Mouse (Mus musculus) limb, embryonic 11.5 days (tissue): Measurements from ENCODE around the gene Ppat. TPM values are rescaled to one million over a fixed set of nuclear protein-coding genes. Genes with fewer than 3 reads are reported as not detected.
"Not testable (repeated sequence)": the region's sequence is repeated elsewhere in the genome, so short reads cannot be mapped to it uniquely, and the experiment has no call there.

Source experiments
- ATAC-seq: fragments of 200-750 bp; cut with Nextera tagmentation; 2 replicates; pipeline ENCODE4 v1.8.0; 2017; ENCODE audit warnings: low read depth; ENCODE audit not compliant: insufficient number of reproducible peaks, low FRiP score, low TSS enrichment
- DNase-seq: peaks from one replicate; pipeline ENCODE4 v3.0.0-alpha.2; 2015; ENCODE audit warnings: low spot score
- H3K27ac ChIP-seq: fragments of 300-500 bp; sonication (generic); replicated peaks from 2 replicates; pipeline ENCODE4 v1.5.1; 2014; ENCODE audit warnings: low read depth, mild to moderate bottlenecking, low read length
- H3K27me3 ChIP-seq: fragments of 300-500 bp; sonication (generic); 2 replicates; pipeline ENCODE4 v1.6.1; 2014; ENCODE audit warnings: mild to moderate bottlenecking, low read length, mixed read lengths; ENCODE audit not compliant: control insufficient read depth, insufficient read depth
- H3K36me3 ChIP-seq: fragments of 300-500 bp; sonication (generic); 2 replicates; pipeline ENCODE4 v1.6.1; 2014; ENCODE audit warnings: mild to moderate bottlenecking, low read length, moderate library complexity, mixed read lengths; ENCODE audit not compliant: control insufficient read depth, insufficient read depth
- H3K4me1 ChIP-seq: fragments of 300-500 bp; sonication (generic); 2 replicates; pipeline ENCODE4 v1.6.1; 2014; ENCODE audit warnings: low read length, mixed read lengths; ENCODE audit not compliant: control insufficient read depth, insufficient read depth
- H3K4me2 ChIP-seq: fragments of 300-500 bp; sonication (generic); 2 replicates; pipeline ENCODE4 v1.6.1; 2014; ENCODE audit warnings: low read depth, mild to moderate bottlenecking, moderate library complexity; ENCODE audit not compliant: severe bottlenecking
- H3K4me3 ChIP-seq: fragments of 300-500 bp; sonication (generic); 2 replicates; pipeline ENCODE4 v1.5.1; 2014; ENCODE audit warnings: low read depth, low read length
- H3K9ac ChIP-seq: fragments of 300-500 bp; sonication (generic); 2 replicates; pipeline ENCODE4 v1.6.1; 2014; ENCODE audit warnings: mild to moderate bottlenecking, low read length
- H3K9me3 ChIP-seq: fragments of 300-500 bp; sonication (generic); 2 replicates; pipeline ENCODE4 v1.6.1; 2016; ENCODE audit warnings: low read length; ENCODE audit not compliant: control insufficient read depth
- WGBS: fragments of 180-500 bp; shearing (Covaris S2); extraction: QIAGEN DNeasy Blood & Tissue Kit; methylation state at CpG from one replicate; pipeline ENCODE4 v1.1.7; 2014; 5-methylcytosine and 5-hydroxymethylcytosine counted together
- polyA plus RNA-seq: library from polyadenylated mRNA; unstranded; fragments of >200 nt; fragmentation: Nextera tagmentation; extraction: Ambion mirVana; gene quantifications from 2 replicates; pipeline ENCODE4 v1.2.1, GENCODE M21; 2014

The Ppat gene
- polyA plus RNA-seq, 1 experiment from 2014 or later: 42.5 TPM

- WGBS: 70% methylated on average over 3 of the region's 3 CpGs
- H3K4me2 ChIP-seq: peak overlapping the region; percentile 81
- peak overlapping the region; percentile 62 for H3K4me3 ChIP-seq
- peak overlapping the region; percentile 0; the same call in 1 of the 2 replicates for H3K9ac ChIP-seq
- H3K27me3 ChIP-seq: no peaks in the 10 kb centered on the region
- no peak overlapping the region for H3K27ac ChIP-seq
- peaks cover 16% of the 10 kb centered on the region for H3K36me3 ChIP-seq
- DNase-seq (no peak), ATAC-seq (no peak)
- 0 out of 2 replicates have a peak, but pooled peaks cover 5% of the 10 kb centered on the region for H3K4me1 ChIP-seq
- H3K9me3 ChIP-seq: no peaks in the 10 kb centered on the region
Observed at GRCm38 (mm10) chr5:76973488-76973887, 22.1 kb upstream of the Ppat start.

DNA sequence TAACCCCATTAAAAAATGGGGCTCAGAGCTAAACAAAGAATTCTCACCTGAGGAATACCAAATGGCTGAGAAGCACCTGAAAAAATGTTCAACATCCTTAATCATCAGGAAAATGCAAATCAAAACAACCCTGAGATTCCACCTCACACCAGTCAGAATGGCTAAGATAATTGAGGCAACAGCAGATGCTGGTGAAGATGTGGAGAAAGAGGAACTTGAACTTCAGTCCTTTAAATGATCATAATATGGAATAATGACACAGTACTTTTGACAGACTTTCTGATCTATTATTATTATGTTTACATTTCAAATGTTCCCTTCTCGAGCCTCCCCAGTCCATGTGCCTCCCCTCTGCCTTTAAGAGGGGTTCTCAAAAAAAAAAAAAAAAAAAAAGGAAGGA, 19.7 kb upstream of the Ppat start:
- not testable (repeated sequence) for H3K4me3 ChIP-seq, H3K4me2 ChIP-seq, H3K27ac ChIP-seq, H3K27me3 ChIP-seq, ATAC-seq, H3K9ac ChIP-seq, H3K4me1 ChIP-seq, H3K9me3 ChIP-seq, DNase-seq
- H3K36me3 ChIP-seq: peaks cover 12% of the 10 kb centered on the region
- WGBS: 75% methylated on average over 1 of the region's 1 CpGs

DNA sequence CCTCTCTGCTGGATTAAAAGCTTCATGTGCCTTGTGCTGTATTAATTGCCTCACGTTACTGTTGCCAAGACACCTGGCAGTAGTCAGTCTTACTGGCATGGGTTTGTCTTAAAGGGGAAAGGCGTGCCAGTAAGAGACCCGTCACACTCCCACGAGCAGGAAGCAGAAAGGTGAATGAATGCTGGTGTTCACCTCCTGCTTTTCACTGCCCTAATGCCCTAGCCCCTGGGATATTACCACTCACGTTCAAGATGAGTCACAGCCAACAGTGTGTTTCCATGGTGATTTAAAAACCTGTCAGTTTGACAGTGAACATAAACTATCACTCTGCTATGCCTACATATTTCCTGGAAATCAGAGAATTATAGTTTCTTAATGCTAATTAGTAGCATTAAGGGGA, 17.9 kb upstream of the Ppat start:
- Histone ChIP-seq H3K9me3 (no peaks in the 10 kb centered on the region), H3K4me1 (0 out of 2 replicates have a peak, but pooled peaks cover 5% of the 10 kb centered on the region), H3K4me2 (no peak overlapping the region), H3K4me3 (no peak overlapping the region), H3K36me3 (peaks cover 12% of the 10 kb centered on the region), H3K27me3 (no peaks in the 10 kb centered on the region), H3K9ac (no peak overlapping the region), H3K27ac (no peak overlapping the region)
- ATAC-seq: no peak
- no peak for DNase-seq
- 87% methylated on average over 5 of the region's 5 CpGs for WGBS

DNA sequence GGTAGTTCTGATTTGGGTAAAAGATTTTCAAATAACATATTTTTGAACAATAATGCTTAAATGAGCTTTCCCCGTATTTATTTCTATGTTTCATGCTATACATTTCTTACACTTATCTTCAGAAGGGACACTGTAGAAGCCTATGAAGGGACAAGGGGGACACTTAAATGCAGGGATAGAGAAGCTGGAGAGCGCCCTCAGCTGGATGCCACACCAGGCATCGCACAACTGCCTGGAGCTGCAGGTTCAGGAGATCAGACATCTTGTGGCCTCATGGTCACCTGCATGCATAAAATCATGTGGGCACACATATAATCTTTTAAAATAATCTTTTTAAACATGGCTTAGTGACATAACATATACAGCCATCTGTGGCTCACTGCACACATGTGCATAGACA, 13.3 kb upstream of the Ppat start:
- H3K9me3 ChIP-seq: no peaks in the 10 kb centered on the region
- no peak overlapping the region for H3K4me2 ChIP-seq
- H3K4me3 ChIP-seq: no peak overlapping the region
- no peaks in the 10 kb centered on the region for H3K4me1 ChIP-seq
- peaks cover 23% of the 10 kb centered on the region for H3K36me3 ChIP-seq
- ATAC-seq (no peak), DNase-seq (no peak)
- 93% methylated on average over 3 of the region's 3 CpGs for WGBS
- H3K27me3 ChIP-seq: no peaks in the 10 kb centered on the region
- no peak overlapping the region for H3K27ac ChIP-seq
- H3K9ac ChIP-seq: no peak overlapping the region

GRCm38 (mm10) chr5:76962545-76962944, 11.2 kb upstream of the Ppat start:
- DNase-seq (no peak), ATAC-seq (no peak)
- H3K4me3 ChIP-seq: no peak overlapping the region
- peaks cover 19% of the 10 kb centered on the region for H3K36me3 ChIP-seq
- no peaks in the 10 kb centered on the region for H3K4me1 ChIP-seq
- H3K27me3 ChIP-seq: no peaks in the 10 kb centered on the region
- no peak overlapping the region for H3K4me2 ChIP-seq
- H3K27ac ChIP-seq: no peak overlapping the region
- H3K9me3 ChIP-seq: no peaks in the 10 kb centered on the region
- 80% methylated on average over 11 of the region's 11 CpGs for WGBS
- H3K9ac ChIP-seq: no peak overlapping the region

DNA sequence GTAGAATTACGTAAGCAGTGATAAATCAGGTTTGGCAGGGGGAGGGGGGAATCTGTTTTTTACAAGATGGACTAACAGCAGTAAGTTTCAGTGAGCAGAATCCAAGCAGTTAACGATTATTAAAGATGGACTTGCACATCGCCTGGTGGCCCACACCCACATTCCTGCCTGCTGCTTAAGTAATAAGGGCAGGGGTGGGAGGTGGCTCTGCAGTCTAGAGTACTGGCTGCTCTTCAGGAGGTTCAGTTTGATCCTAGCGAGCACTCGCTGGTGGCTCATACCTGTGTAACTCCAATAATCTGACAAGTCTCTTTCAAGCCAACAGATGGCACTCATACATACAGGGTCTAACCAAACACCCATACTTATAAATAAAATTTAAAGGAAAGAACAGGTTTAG, 8.2 kb upstream of the Ppat start:
- Histone ChIP-seq H3K4me1 (no peaks in the 10 kb centered on the region), H3K9ac (no peak overlapping the region), H3K9me3 (no peaks in the 10 kb centered on the region), H3K27me3 (no peaks in the 10 kb centered on the region), H3K36me3 (peaks cover 29% of the 10 kb centered on the region), H3K4me3 (no peak overlapping the region), H3K4me2 (no peak overlapping the region), H3K27ac (no peak overlapping the region)
- ATAC-seq (no peak), DNase-seq (no peak)
- WGBS: 84% methylated on average over 5 of the region's 5 CpGs

DNA sequence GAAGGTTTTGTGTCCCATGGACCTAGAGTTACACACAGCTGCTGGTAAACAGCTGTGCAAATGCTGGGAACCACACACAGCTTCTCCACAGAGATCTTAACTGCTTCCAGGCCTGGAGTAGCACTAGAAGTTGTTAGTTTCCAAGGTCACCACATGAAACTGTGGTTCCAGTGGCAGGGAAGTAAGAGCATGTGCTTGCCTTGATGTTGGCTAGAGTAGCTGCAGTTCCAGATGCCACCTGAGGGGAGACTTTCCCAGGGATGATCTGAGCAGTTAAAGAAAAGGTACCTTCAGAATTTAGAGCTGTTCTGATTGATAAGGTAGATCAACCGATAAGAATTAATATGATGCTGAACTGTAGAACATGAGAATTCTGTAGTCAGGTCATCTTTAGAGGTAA, 6.6 kb upstream of the Ppat start:
- 100% methylated on average over 1 of the region's 1 CpGs for WGBS
- peaks cover 31% of the 10 kb centered on the region for H3K36me3 ChIP-seq
- DNase-seq (no peak), ATAC-seq (no peak)
- H3K4me2 ChIP-seq: no peak overlapping the region
- H3K9ac ChIP-seq: no peak overlapping the region
- no peaks in the 10 kb centered on the region for H3K4me1 ChIP-seq
- no peaks in the 10 kb centered on the region for H3K9me3 ChIP-seq
- H3K27me3 ChIP-seq: no peaks in the 10 kb centered on the region
- no peak overlapping the region for H3K27ac ChIP-seq
- no peak overlapping the region for H3K4me3 ChIP-seq

- H3K9ac ChIP-seq: no peak overlapping the region
- DNase-seq (no peak), ATAC-seq (no peak)
- H3K27me3 ChIP-seq: no peaks in the 10 kb centered on the region
- no peaks in the 10 kb centered on the region for H3K4me1 ChIP-seq
- peaks cover 22% of the 10 kb centered on the region for H3K36me3 ChIP-seq
- no peak overlapping the region for H3K4me3 ChIP-seq
- 90% methylated on average over 4 of the region's 4 CpGs for WGBS
- H3K4me2 ChIP-seq: no peak overlapping the region
- H3K27ac ChIP-seq: no peak overlapping the region
- no peaks in the 10 kb centered on the region for H3K9me3 ChIP-seq
Observed at GRCm38 (mm10) chr5:76955474-76955873, 4.1 kb upstream of the Ppat start.

DNA sequence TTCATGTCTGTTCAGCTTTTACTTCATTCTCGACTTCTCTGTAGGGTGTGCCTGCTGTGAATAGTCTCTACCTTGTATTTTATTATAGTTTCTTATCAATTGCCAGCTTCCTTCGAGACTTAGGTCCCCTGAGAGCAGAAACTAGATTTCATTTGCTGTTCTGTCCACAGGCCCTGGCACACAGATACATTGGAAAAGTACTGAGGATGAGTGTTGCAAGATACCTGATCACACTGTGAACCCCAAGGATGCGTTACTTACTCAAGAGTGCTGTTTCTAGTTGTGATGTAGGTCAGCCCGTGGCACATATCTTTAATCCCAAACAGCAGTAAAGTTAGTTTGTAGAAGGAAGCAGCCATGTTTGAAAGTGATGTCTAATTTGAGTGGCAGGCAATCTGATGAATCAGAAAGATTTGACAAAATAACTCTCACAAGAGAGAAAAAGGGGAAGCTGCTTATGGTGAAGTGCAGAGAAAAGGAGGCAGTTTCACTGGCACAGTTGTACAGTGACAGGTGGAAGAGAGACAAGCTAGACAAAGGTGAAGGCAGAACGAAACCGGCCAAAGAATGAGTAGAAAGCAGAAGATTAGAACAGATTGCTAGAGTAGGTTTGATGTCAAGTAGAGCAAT, 3.0 kb upstream of the Ppat start:
- no peak overlapping the region for H3K27ac ChIP-seq

More for the DNA sequence above, 3.0 kb upstream of the Ppat start:
- ATAC-seq (no peak), DNase-seq (no peak)
- H3K9ac ChIP-seq: no peak overlapping the region
- H3K4me3 ChIP-seq: no peak overlapping the region
- no peaks in the 10 kb centered on the region for H3K27me3 ChIP-seq
- H3K4me2 ChIP-seq: no peak overlapping the region
- H3K4me1 ChIP-seq: peaks cover 5% of the 10 kb centered on the region; the same call in 1 of the 2 replicates
- H3K9me3 ChIP-seq: no peaks in the 10 kb centered on the region
- WGBS: 83% methylated on average over 6 of the region's 6 CpGs
- H3K36me3 ChIP-seq: peaks cover 17% of the 10 kb centered on the region
